Mouse (Mus musculus): ENCODE results near the gene Lrch1.

Lrch1 gene

DNA sequence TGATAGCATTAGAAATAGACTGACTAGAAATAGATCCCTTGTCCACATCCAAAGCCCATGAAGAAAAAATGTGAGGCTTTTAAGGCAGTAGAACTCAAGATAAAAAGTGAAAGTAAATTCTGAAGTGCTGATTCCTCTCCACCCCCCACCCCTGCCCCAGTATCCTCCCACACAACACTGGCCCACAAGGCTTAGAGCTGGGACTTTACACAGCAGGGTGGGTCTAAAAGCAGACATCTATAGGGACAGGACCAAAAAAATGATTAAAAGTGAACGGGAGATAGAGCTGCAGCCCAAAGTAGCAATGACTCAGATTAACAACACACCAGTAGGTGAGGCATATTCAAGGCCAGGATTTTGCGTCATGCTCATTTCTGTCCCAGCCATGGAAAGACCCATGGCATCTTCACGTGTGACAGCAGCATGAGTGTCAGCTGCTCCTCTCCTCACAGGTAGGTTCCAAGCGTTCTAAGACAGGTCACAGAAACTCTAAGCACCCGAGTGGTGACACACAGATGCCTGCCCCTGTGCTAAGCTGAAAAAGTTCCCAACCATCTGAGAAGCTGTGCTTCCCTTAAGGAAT, 29.1 kb downstream of the Lrch1 start:
- DNase-seq, result peak; percentile 57

DNA sequence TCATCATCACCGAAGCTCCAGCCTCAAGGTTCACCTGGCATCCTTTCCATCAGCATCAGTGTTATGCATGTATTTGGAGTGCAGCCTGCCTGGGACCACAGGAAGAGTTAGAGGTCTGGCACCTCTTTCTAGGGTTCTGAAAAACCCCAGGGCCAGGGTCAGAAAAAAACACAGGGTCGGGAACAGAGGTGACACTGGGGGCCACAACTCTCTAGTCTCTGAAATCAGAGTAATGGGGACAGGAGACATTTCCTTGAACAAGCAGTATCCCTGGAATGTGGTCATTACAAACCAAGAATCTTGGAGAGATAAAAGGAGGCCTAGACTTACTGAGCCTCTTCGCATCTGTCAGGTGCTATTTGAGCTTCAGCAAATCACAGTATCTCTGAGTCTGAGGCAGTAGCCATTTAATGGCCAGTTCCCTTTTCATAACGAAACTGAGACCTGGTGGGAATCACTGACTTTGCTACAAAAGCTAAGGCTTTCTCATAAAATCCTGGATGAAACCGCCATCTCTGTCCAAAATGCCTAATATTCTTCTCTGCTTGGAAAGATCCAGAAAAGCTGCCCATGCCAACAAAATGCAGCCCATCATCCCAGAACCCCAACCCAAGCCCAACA, 30.1 kb downstream of the Lrch1 start:
- no peak for DNase-seq

- no peak for DNase-seq
These were observed 31.0 kb downstream of the Lrch1 start for GRCm38 (mm10) chr14:74916691-74917090.

- no peak for DNase-seq
These were observed 31.6 kb downstream of the Lrch1 start for GRCm38 (mm10) chr14:74916075-74916474.

DNA sequence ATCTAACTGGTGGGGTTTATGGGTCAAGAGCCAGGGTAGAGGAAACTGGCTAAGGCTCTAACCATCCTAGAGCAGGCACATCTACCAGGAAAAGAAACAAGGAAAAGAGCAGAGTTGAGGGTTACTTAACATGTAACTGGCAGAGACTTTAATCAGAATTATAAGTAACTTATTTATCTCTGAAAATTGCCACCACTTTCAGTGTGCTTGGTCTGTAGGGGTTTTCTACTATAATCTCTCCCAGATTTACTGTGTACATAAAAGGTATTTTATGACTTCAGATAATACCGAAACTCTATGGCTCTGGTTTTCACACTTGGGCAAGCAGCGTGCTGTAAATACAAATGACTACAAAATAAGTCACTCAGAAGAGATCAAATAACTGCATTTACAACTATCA, 32.0 kb downstream of the Lrch1 start:
- no peak for DNase-seq

DNA sequence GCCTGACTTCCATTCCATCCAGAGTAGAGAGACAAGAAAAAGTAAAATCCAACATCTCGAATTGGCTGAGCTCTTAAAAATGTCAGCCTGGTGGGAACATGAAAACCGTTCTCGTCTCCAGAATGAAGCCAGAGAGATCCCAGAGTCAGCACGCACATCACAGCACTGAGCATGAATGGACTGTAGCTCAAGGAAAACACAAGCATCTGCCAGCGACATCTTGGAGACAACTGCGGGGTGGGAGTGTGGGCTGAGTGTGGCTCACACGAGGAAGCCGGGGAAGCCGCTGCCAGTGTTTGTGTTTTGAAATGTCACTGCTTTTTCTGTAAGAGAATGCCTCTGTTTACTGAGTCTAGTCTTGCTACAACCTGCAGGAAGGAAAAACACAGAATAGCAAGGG, 32.7 kb downstream of the Lrch1 start:
- no peak for DNase-seq

DNA sequence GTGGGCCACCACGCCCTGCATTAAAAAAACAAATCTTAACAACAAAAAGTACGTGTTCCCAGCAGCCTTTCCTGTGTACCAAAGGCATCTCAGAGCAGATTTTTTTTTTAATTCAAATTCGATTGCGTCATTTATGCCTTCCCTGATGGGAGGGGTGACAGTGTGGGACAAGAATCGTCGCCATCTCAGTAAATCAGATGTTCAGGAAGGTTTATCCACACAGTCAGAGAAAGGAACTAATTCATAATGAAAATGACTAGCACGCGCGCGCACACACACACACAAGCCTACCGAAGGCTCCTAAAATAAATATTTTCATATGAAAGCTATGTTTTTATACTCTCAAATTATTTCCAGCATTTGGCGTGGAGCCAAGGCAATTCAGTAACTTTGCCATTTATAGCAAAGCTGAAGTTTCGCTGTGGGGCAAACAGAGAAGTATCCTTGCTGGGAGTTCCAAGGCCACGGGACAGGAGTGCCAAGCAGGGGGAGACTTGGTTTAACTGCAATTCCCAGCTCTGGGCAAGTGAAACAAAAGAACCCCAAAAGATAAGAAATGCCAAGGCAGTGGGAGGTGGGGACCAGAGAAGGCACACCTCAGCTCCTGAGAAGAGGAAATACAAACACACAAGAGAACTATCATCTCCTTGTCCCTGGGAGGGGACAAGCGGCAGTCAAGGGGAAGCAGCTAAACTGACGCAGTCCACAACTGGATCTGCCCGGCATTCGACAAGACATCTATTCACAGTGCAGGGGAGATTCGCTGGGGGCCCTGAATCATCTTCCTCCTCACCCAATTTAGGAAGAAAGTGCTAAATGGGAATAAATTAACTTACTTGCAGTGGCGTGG, 34.1 kb downstream of the Lrch1 start:
- DNase-seq, result no peak

DNA sequence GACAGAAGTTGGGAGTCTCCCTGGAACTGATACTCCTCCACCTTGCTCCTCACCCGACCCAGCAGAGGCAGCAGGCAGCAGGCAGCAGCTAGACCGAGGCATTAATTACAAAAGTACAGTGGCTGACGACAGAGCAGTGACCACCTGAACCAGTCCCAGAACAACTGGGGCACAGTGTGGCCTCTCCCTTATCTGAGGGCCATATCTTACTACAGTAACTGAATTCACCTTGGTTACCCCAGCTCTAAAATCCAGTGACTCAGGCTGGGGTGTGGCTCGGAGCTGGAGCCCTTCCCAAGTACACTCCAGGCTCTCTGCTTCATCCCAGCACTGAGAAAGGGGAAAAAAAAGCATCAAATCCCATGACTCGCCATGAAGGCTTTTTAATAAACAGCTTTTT, 37.3 kb downstream of the Lrch1 start:
- DNase-seq, result no peak

GRCm38 (mm10) chr14:74909021-74909420, 38.7 kb downstream of the Lrch1 start:
- DNase-seq, result peak; percentile 40

GRCm38 (mm10) chr14:74908250-74908649, 39.4 kb downstream of the Lrch1 start:
- DNase-seq, result peak; percentile 40

- no peak for DNase-seq
These were observed 40.0 kb downstream of the Lrch1 start for GRCm38 (mm10) chr14:74907706-74908105.

- DNase-seq, result no peak
These were observed 41.7 kb downstream of the Lrch1 start for GRCm38 (mm10) chr14:74905990-74906389.

DNA sequence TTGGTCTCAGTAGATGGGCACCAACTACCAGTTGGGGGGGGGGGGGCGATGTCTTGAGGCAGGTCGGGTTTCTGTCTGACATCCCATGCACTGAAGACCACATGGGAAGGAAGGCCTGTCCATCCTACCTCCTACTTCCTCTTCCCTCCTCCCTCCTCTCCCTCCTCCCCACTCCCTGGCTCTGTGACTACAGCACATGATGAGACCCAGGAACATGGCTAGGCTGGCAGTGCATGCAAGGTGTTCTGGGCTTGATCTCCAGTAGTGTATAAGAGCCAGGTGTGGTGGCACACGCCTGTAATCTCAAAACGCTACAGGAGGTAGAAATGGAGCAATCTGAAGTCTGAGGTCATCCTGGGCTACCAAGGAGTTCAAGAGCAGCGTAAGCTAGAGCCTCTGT, 43.2 kb downstream of the Lrch1 start:
- DNase-seq, result no peak

DNA sequence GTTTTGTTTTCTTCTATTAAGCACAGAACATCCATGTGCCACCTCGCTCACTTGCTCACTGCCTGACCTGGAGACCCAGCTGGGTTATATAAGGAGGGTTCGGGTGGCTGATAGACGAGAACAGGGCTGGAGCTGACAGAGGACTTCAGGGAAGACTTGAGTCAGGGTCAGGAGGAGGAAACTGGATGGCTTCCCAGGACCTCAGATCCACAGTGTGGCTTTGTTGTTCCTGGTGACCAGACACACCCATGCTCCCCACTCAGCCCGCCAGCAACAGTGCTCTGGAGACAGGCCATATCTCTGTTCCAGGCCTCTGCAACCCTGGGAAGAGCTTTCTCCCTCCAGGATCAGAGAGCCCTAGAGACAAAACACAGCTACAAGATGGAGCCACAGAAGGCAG, 44.6 kb downstream of the Lrch1 start:
- no peak for DNase-seq

DNA sequence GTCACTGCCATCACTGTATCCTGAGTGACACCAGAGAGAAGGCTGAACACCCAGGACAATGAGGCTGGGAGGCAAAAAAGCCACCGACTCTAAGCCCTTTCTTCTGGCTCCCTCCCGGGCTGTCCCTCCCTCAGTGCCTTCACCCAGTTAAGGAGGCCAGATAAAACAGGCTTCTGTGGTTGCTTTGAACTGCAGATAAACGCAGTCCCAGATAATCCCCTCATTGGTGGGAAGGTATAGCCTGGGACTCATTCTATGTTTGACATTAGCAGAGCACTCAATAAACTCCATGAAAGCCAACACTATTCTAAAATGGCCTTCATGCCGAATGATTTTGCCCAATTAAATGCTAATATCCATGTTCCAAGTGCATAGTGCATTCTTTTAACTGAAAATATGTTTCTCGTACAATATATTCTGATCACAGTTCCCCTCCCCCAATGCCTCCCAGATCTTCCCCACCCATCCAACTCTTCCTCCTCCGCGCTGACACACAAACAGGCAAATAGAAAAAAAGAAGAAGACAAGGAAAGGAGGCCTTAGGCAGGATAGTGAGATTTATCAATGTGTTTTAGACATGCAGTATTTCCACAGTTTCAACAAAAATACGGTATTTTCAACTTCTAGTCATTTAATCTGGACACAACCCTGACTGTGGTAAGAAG, 46.8 kb downstream of the Lrch1 start:
- DNase-seq, result no peak

DNA sequence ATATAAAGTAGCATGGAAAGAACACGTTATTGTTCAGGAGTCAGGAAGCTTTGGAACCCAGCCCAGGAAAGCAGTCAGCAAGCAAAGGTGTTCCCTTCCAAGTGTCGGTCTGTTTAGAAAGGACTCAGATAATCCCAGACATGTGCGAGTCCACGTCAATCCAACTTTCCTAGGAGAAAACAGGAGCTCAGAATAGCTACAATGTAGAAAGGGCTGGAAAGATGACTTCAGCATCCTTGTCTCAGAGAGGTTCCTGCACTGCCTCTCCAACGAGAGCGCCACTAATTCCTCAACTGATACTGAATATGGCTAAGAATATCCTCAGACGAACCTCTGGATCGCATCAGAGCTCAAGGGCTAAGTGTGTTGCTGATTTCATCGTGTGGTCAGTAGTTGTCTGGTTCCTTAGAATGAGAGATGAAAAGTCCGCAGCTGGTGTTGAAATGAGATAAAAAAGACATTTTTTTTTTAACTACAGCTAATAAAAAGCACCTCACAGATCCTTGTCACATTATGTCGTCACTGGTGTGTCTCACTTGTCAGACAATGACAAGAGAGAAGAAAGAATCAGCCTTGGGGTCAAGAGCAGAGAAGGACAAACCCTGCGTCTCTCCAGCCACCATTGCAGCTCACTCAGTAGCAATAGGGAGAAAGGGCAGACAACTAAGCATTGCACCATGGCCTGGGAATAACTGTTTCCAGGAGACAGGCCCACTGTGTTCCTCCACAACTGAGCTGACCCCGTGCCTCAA, 47.5 kb downstream of the Lrch1 start:
- DNase-seq, result no peak

- no peak for DNase-seq
These were observed 48.7 kb downstream of the Lrch1 start for GRCm38 (mm10) chr14:74898939-74899338.

DNA sequence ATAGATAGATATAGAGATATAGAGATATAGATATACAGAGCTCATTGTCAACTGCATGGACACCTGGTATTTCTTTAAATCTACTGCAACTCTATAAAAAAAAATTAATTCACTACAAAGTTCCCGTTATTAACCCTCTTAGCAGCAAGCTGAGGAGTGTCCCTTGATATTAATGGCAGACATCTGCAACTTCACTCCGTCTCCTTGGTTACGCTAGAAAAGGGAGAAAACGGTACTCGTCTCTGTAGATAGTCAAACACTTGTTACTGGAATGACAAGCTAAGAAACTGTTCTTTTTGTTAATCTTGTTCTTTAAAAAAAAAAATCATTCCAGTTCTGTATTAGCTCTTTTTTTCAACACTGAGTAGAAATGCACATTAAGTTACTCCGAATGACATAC, 54.0 kb downstream of the Lrch1 start:
- DNase-seq, result no peak

- no peak for DNase-seq
These were observed 54.5 kb downstream of the Lrch1 start for GRCm38 (mm10) chr14:74893085-74893648.

- DNase-seq, result no peak
These were observed 58.4 kb downstream of the Lrch1 start for GRCm38 (mm10) chr14:74889304-74889703.

GRCm38 (mm10) chr14:74888103-74888502, 59.6 kb downstream of the Lrch1 start:
- DNase-seq, result no peak

GRCm38 (mm10) chr14:74886453-74886852, 61.2 kb downstream of the Lrch1 start:
- no peak for DNase-seq

DNA sequence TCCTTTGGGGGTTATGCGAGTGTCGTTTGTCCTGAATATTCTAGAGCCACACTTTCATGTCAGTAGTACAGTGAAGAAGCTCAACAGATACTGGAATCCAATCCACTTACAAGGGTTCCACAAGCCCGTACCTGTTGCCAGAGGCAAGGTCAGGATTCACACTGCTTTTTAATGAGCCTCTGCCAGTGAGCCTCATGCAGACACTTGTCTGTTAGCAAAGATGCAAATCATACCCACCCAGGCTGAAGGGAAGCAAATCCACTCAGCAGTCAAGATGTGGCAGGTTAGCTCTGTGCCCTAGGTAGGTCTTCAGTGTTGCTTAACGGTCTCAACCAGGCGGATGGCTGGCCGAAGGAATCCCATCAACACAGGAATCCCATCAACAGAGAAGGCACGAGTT, 62.8 kb downstream of the Lrch1 start:
- no peak for DNase-seq

Data from thymus, postnatal 4 days (tissue).